ENCODE assay signal across 9 mouse cellular contexts in genomic region chr13:23698996-23699395, GRCm38 (mm10). TPM values are rescaled to one million over a fixed set of nuclear protein-coding genes. Genes with fewer than 3 reads are reported as not detected.
A peak's percentile ranks its signal among the peaks of the same experiment; 100 is the strongest.
DNase-seq lines count a peak whose midpoint lies in the region; ATAC-seq and TF ChIP-seq lines count a peak whose summit lies in the region.
"Had no signal": no experiment of that assay in that cellular context is flagged by ENCODE, and none has a peak within 500 bp of the region (broad histone marks: within the 10 kb centered on the region; RNA-seq: fewer than 3 reads in every experiment).

No protein-coding gene starts in this region.

- H3K27ac ChIP-seq in lung, embryonic 16.5 days (ENCODE audit: low read length), result peak overlapping the region; percentile 84
- H3K27ac ChIP-seq in forebrain, postnatal 0 days (ENCODE audit: low read depth, low read length), result no peak overlapping the region
- peak overlapping the region; percentile 93 for H3K27ac ChIP-seq in limb, embryonic 15.5 days

- DNase-seq in lung, adult 2 months, result no peak
- DNase-seq in forebrain, postnatal 0 days, result no peak
- DNase-seq in retina, postnatal 7 days (ENCODE audit: low read depth, low spot score), result peak; percentile 71
- no peak for DNase-seq in left cerebral cortex, postnatal 25 days (ENCODE audit: low spot score in 2 of 2)
- no peak for DNase-seq in right cerebral cortex, postnatal 14 days
- no peak for DNase-seq in left cerebral cortex, adult 18-20 months (ENCODE audit: low spot score in 2 of 2)

- H3K4me2 ChIP-seq in lung, embryonic 16.5 days (ENCODE audit: low read depth, low read length), result peak overlapping the region; percentile 47
- H3K4me2 ChIP-seq in forebrain, postnatal 0 days (ENCODE audit: low read depth), result peak overlapping the region; percentile 70
- H3K4me2 ChIP-seq in limb, embryonic 15.5 days, result peak overlapping the region; percentile 64; the same call in 1 of the 2 replicates

- peak overlapping the region; percentile 43; the same call in 1 of the 2 replicates for H3K9ac ChIP-seq in lung, embryonic 16.5 days (ENCODE audit: low read length)
- H3K9ac ChIP-seq in forebrain, postnatal 0 days, result no peak overlapping the region; the same call in 1 of the 2 replicates
- no peak overlapping the region for H3K9ac ChIP-seq in limb, embryonic 15.5 days

- no peaks in the 10 kb centered on the region for H3K9me3 ChIP-seq in lung, embryonic 16.5 days (ENCODE audit: control insufficient read depth, low read length)
- H3K9me3 ChIP-seq in forebrain, postnatal 0 days (ENCODE audit: low read length), result no peaks in the 10 kb centered on the region
- H3K9me3 ChIP-seq in limb, embryonic 15.5 days, result no peaks in the 10 kb centered on the region
- H3K9me3 ChIP-seq: megakaryocyte, embryonic 14.5 days had no signal

- H3K4me1 ChIP-seq in lung, embryonic 16.5 days (replicated peaks; ENCODE audit: control insufficient read depth, insufficient read depth, low read length), result peaks cover 18% of the 10 kb centered on the region
- peaks cover 2% of the 10 kb centered on the region for H3K4me1 ChIP-seq in lung, adult 2 months (ENCODE audit: control insufficient read depth, insufficient read depth, low read length)
- H3K4me1 ChIP-seq in forebrain, postnatal 0 days (ENCODE audit: insufficient read depth), result no peaks in the 10 kb centered on the region
- H3K4me1 ChIP-seq in limb, embryonic 15.5 days, result peaks cover 20% of the 10 kb centered on the region

- H3K27me3 ChIP-seq in lung, embryonic 16.5 days (ENCODE audit: control insufficient read depth, insufficient read depth, low read depth, low read length), result no peaks in the 10 kb centered on the region
- no peaks in the 10 kb centered on the region for H3K27me3 ChIP-seq in forebrain, postnatal 0 days (ENCODE audit: insufficient read depth, low read length)
- no peaks in the 10 kb centered on the region for H3K27me3 ChIP-seq in limb, embryonic 15.5 days
- H3K27me3 ChIP-seq: megakaryocyte, embryonic 14.5 days had no signal

- 54% methylated on average over 6 of the region's 6 CpGs for WGBS in lung, embryonic 16.5 days
- WGBS in lung, adult 2 months, result 56% methylated on average over 6 of the region's 6 CpGs
- 42% methylated on average over 6 of the region's 6 CpGs for WGBS in forebrain, postnatal 0 days
- 66% methylated on average over 6 of the region's 6 CpGs for WGBS in limb, embryonic 15.5 days

- ATAC-seq in lung, embryonic 16.5 days (ENCODE audit: low read depth), result no peak
- ATAC-seq in forebrain, postnatal 0 days, result no peak
- no peak for ATAC-seq in limb, embryonic 15.5 days (ENCODE audit: insufficient number of reproducible peaks, low FRiP score, low TSS enrichment, low read depth)

- H3K36me3 ChIP-seq in lung, embryonic 16.5 days (ENCODE audit: control insufficient read depth, insufficient read depth, low read length), result no peaks in the 10 kb centered on the region
- H3K36me3 ChIP-seq in forebrain, postnatal 0 days (ENCODE audit: insufficient read depth), result no peaks in the 10 kb centered on the region
- no peaks in the 10 kb centered on the region for H3K36me3 ChIP-seq in limb, embryonic 15.5 days

- no peak for TF ChIP-seq POLR2A in lung, adult 2 months (IDR thresholded peaks at IDR 0.05; ENCODE audit: borderline replicate concordance, extremely low read depth, low read depth, low read length)

- no peak overlapping the region for H3K4me3 ChIP-seq in lung, embryonic 16.5 days (ENCODE audit: low read length)
- H3K4me3 ChIP-seq in lung, adult 2 months (replicated peaks; ENCODE audit: extremely low read depth, low read depth, low read length), result no peak overlapping the region
- H3K4me3 ChIP-seq in forebrain, postnatal 0 days (ENCODE audit: low read depth, low read length), result no peak overlapping the region
- no peak overlapping the region for H3K4me3 ChIP-seq in limb, embryonic 15.5 days

- intact Hi-C loops in left cerebral cortex, postnatal 25 days (cut with DNase I), result loop anchor here (1.0 to 5.0 kb wide), 4 partner anchors 15 to 1657 kb away; partner anchors contain the start of genes Hist1h1c, Hist1h2ag, Hist1h2bc and Hist1h2be

- TF ChIP-seq CTCF in lung, adult 2 months (IDR thresholded peaks at IDR 0.05; ENCODE audit: insufficient read depth, low read length), result no peak
- no peak for TF ChIP-seq CTCF in forebrain, postnatal 0 days (IDR thresholded peaks at IDR 0.05; ENCODE audit: low read depth)

RNA-seq across cellular contexts. Expression of gene Hist1h4c, which starts 0.7 kb away (rescaled TPM):
- 6.2 and 6.6 TPM in 2 replicates for polyA plus RNA-seq in lung, embryonic 16.5 days (2015; fragmentation: Nextera tagmentation; extraction: Ambion mirVana)
- 6.3 and 6.8 TPM in 2 replicates for polyA plus RNA-seq in lung, adult 2 months (2012; rRNA removed)
- total RNA-seq in forebrain, postnatal 0 days (2014; rRNA removed), result 917 and 942 TPM in 2 replicates
- 2.3 and 5.0 TPM in 2 replicates for polyA plus RNA-seq in forebrain, postnatal 0 days (2015; fragmentation: Nextera tagmentation; extraction: Ambion mirVana)
- 3.2 and 4.0 TPM in 2 replicates for polyA plus RNA-seq in limb, embryonic 15.5 days (2015; fragmentation: Nextera tagmentation; extraction: Ambion mirVana)
- total RNA-seq in left cerebral cortex, postnatal 25 days (2021), result 100 to 1,000 TPM in 1 of 2 experiments, 10 to 100 TPM in 1; 94.8 to 129 TPM
- total RNA-seq in left cerebral cortex, adult 18-20 months (2021), result 100 to 1,000 TPM; 114 to 117 TPM

RNA-seq across cellular contexts. Expression of gene Hist1h1t, which starts 3.4 kb away (rescaled TPM):
- polyA plus RNA-seq in lung, embryonic 16.5 days (2015; fragmentation: Nextera tagmentation; extraction: Ambion mirVana), result 0.16 and 0.48 TPM in 2 replicates
- polyA plus RNA-seq in lung, adult 2 months (2012; rRNA removed), result not detected in 2 replicates
- total RNA-seq in forebrain, postnatal 0 days (2014; rRNA removed), result 1.3 TPM in 1 of 2 replicates, not detected in the other
- not detected in 2 replicates for polyA plus RNA-seq in forebrain, postnatal 0 days (2015; fragmentation: Nextera tagmentation; extraction: Ambion mirVana)
- polyA plus RNA-seq in limb, embryonic 15.5 days (2015; fragmentation: Nextera tagmentation; extraction: Ambion mirVana), result 0.20 TPM in 1 of 2 replicates, not detected in the other
- total RNA-seq in left cerebral cortex, postnatal 25 days (2021), result not detected
- not detected for total RNA-seq in left cerebral cortex, adult 18-20 months (2021)

RNA-seq across cellular contexts. Expression of gene Hfe, which starts 11.7 kb away (rescaled TPM):
- polyA plus RNA-seq in lung, embryonic 16.5 days (2015; fragmentation: Nextera tagmentation; extraction: Ambion mirVana), result 11.2 and 13.7 TPM in 2 replicates
- 21.3 and 24.2 TPM in 2 replicates for polyA plus RNA-seq in lung, adult 2 months (2012; rRNA removed)
- 2.5 and 3.6 TPM in 2 replicates for total RNA-seq in forebrain, postnatal 0 days (2014; rRNA removed)
- 4.4 and 6.0 TPM in 2 replicates for polyA plus RNA-seq in forebrain, postnatal 0 days (2015; fragmentation: Nextera tagmentation; extraction: Ambion mirVana)
- 7.3 and 10.3 TPM in 2 replicates for polyA plus RNA-seq in limb, embryonic 15.5 days (2015; fragmentation: Nextera tagmentation; extraction: Ambion mirVana)
- 1 to 10 TPM; 3.1 to 3.7 TPM for total RNA-seq in left cerebral cortex, postnatal 25 days (2021)
- total RNA-seq in left cerebral cortex, adult 18-20 months (2021), result 1 to 10 TPM; 3.4 to 3.9 TPM

RNA-seq across cellular contexts. Expression of gene Hist1h2bc, which starts 15.0 kb away (rescaled TPM):
- polyA plus RNA-seq in lung, embryonic 16.5 days (2015; fragmentation: Nextera tagmentation; extraction: Ambion mirVana), result 66.1 and 72.9 TPM in 2 replicates
- 142 and 182 TPM in 2 replicates for polyA plus RNA-seq in lung, adult 2 months (2012; rRNA removed)
- total RNA-seq in forebrain, postnatal 0 days (2014; rRNA removed), result 93.7 and 124 TPM in 2 replicates
- polyA plus RNA-seq in forebrain, postnatal 0 days (2015; fragmentation: Nextera tagmentation; extraction: Ambion mirVana), result 29.2 and 35.3 TPM in 2 replicates
- polyA plus RNA-seq in limb, embryonic 15.5 days (2015; fragmentation: Nextera tagmentation; extraction: Ambion mirVana), result 47.2 and 57.0 TPM in 2 replicates
- total RNA-seq in left cerebral cortex, postnatal 25 days (2021), result 10 to 100 TPM; 32.7 to 35.0 TPM
- 10 to 100 TPM; 29.7 to 32.4 TPM for total RNA-seq in left cerebral cortex, adult 18-20 months (2021)

RNA-seq across cellular contexts. Expression of gene Hist1h2ac, which starts 15.2 kb away (rescaled TPM):
- polyA plus RNA-seq in lung, embryonic 16.5 days (2015; fragmentation: Nextera tagmentation; extraction: Ambion mirVana), result 2.2 and 2.3 TPM in 2 replicates
- polyA plus RNA-seq in lung, adult 2 months (2012; rRNA removed), result 0.45 and 0.61 TPM in 2 replicates
- total RNA-seq in forebrain, postnatal 0 days (2014; rRNA removed), result 40.9 and 44.8 TPM in 2 replicates
- 0.41 and 0.49 TPM in 2 replicates for polyA plus RNA-seq in forebrain, postnatal 0 days (2015; fragmentation: Nextera tagmentation; extraction: Ambion mirVana)
- polyA plus RNA-seq in limb, embryonic 15.5 days (2015; fragmentation: Nextera tagmentation; extraction: Ambion mirVana), result 0.76 and 0.78 TPM in 2 replicates
- 1 to 10 TPM; 2.1 to 2.4 TPM for total RNA-seq in left cerebral cortex, postnatal 25 days (2021)
- total RNA-seq in left cerebral cortex, adult 18-20 months (2021), result 1 to 10 TPM; 2.4 to 2.5 TPM
